Mouse (Mus musculus): ENCODE results near the gene Rnaseh2c.

Rnaseh2c gene

DNA sequence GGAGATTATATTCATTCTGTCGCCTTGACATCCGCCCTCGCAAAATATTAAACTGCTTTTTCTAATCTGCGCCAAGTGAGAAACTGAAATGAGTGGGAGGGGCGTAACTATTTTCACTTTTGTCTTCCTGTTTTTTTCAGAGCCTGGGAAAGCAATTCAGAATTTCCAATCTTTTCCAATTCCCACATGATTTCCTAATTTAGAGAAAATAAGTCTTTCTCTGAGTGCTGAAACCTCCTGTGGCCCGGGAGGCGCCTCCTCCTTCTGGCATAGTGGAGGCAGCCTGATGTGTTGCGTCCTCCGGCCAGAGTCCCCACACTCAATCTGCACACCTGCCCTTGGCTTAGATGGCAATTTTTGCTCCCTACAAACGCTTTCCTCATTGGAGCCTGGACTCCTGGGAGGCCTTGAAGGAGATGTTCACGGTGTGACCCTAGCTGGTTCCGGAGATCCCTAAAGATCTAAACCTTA is 34.9 kb downstream of the Rnaseh2c start:
- peak in 1 of 2 experiments; percentile 44 for DNase-seq

DNA sequence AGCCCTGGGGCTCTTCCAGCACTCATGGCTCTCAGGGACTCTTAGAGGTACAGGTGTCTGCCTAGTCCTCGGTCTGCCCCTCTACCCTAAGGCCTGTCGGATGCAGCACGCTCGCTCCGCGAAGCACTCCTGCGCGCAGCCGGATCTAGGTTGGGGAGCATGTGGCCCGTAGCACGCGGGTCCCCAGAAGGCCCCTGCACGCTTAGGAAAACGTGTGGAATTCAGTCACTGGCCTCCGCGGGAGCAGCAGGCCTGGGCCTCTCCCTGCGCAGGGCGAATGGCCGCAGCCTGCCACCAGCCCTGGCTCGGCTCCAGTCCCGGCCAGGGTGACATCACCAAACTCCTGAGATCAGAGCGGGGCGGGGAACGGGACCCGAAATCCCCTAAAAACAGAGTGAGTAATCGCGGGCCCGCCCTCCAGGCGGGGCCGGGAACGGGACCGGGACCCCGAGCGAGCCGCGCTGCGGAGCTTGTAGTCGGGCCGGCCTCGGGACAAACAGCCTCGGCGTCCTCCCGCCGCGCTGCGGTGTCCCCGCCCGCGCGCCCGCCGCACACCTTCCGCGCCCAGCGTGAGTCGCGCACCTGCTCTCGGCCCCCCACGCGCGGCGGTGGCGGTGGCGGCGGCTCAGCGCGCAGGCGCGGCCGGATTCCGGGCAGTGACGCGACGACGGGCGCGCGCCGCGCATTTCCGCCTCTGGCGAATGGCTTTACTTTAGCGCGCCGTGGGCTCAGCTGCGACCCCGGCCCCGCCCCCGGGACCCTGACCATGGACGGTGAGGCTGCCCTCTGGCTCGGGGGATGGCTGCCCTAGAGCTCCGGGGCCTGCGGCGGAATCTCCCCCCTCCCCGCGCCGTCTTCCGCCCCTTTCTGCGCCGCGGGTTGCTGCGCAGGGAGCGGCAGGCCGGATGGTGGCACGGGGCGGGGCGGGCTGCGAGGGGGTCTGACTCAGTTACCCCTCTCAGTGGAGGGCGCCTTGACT is 35.7 kb downstream of the Rnaseh2c start, which contains the start of gene Rela:
Gene Rela, plus strand, starts transcription at position 415 of the 979 bp plus-strand sequence.
- peak; percentile 81 to 92 for DNase-seq

DNA sequence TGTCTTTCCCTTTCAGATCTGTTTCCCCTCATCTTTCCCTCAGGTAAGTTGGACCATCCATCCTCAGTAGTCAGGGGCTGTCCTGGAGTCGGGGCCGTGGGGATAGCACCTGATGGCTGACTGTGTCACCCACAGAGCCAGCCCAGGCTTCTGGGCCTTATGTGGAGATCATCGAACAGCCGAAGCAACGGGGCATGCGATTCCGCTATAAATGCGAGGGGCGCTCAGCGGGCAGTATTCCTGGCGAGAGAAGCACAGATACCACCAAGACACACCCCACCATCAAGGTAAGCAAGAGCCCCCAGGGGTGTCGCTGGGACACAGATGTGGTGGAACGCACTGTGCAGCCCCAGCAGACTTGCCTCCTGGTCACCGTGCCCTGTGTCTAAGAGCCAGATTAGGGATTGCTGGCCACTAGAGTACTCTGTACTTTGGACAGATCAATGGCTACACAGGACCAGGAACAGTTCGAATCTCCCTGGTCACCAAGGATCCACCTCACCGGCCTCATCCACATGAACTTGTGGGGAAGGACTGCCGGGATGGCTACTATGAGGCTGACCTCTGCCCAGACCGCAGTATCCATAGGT is 36.8 kb downstream of the Rnaseh2c start:
- DNase-seq = no peak

DNA sequence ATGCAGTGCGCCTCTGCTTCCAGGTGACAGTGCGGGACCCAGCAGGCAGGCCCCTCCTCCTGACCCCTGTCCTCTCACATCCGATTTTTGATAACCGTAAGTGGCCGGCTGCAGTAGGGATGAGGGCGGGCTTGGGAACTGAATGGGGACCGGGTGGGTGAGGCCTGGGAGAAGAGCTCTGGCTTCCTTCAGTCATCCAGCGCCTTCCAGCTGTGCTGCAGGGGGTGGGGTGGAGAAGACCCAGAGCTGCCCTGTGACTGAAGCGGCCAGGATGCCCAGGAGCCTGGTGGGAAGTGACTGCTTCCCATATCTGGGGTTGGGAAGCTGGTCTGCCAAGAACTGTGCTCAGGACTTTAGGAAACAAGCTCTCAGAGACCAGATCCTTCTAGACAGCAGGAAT is 38.7 kb downstream of the Rnaseh2c start:
- DNase-seq = no peak

DNA sequence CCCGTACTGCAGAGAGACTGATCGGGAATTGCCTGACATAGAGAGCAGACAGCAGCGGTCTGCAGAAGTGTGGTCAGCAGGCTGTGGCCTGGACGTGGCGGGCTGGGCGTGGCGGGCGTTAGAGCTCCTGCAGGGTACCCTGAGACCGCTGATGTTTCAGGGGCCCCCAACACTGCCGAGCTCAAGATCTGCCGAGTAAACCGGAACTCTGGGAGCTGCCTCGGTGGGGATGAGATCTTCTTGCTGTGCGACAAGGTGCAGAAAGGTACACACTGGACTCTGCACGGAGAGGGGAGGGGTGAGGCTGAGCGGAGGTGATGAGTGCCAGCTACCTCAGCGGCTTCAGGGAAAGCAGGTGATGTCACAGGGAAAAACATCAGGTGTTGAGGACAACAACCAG is 39.3 kb downstream of the Rnaseh2c start:
- DNase-seq = no peak

DNA sequence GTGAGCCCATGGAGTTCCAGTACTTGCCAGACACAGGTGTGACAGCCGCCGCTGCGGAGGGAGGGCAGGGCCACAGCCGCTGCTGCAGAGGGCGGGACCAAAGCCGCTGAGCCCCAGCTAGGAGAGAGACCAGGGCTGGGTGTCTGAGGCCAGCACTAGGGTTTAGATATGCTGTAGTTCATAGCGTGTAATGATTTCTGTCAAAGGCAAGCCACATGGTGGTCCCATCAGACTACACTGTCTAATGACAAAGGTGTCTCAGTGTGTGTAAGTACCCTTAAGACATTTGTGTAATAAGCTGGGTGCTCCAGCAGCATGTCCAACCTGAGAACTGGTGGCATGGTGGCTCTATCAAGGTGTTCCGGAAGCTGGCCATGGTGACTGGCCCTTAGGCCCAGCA is 40.0 kb downstream of the Rnaseh2c start:
- DNase-seq = no peak

DNA sequence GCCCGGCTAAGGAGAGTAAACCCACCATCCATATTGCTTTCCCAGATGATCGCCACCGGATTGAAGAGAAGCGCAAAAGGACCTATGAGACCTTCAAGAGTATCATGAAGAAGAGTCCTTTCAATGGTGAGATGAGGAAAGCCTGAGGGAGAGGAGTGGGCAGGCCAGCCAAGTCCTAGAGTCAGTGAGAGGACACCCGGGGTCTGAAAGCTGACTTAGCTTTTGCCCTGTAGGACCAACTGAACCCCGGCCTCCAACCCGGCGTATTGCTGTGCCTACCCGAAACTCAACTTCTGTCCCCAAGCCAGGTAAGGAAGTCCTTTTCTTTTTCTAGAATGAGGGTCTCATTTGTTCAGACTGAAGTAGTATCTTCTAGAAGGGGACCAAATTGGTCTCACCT is 43.6 kb downstream of the Rnaseh2c start:
- no peak for DNase-seq

DNA sequence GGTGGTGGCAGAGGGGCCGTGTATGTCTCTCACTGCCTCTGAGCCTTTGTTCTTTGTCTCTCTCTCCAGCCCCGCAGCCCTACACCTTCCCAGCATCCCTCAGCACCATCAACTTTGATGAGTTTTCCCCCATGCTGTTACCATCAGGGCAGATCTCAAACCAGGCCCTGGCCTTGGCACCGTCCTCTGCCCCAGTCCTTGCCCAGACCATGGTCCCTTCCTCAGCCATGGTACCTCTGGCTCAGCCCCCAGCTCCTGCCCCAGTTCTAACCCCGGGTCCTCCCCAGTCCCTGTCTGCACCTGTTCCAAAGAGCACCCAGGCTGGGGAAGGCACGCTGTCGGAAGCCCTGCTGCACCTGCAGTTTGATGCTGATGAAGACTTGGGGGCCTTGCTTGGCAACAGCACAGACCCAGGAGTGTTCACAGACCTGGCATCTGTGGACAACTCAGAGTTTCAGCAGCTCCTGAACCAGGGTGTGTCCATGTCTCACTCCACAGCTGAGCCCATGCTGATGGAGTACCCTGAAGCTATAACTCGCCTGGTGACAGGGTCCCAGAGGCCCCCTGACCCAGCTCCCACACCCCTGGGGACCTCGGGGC is 45.2 kb downstream of the Rnaseh2c start:
- DNase-seq = no peak

DNA sequence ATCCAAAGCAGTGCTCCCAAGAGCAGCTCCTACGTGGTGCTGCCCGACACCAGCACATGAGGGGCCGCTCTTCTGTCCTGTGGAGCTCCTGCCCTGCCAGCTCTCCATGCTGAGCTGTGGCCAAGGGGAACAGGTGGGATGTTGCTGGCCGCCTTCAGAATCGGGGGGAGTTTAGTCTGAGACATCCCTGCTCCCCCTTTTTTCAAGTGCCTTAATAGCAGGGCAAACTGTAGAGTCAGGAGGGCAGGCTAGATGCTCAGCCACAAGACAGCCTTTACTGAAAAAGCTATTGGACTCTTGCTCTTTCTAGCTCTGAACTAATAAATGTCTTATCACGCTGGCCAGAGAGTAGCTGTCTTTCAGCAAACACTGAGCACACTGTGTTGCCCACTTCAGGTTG is 46.1 kb downstream of the Rnaseh2c start:
- no peak for DNase-seq

DNA sequence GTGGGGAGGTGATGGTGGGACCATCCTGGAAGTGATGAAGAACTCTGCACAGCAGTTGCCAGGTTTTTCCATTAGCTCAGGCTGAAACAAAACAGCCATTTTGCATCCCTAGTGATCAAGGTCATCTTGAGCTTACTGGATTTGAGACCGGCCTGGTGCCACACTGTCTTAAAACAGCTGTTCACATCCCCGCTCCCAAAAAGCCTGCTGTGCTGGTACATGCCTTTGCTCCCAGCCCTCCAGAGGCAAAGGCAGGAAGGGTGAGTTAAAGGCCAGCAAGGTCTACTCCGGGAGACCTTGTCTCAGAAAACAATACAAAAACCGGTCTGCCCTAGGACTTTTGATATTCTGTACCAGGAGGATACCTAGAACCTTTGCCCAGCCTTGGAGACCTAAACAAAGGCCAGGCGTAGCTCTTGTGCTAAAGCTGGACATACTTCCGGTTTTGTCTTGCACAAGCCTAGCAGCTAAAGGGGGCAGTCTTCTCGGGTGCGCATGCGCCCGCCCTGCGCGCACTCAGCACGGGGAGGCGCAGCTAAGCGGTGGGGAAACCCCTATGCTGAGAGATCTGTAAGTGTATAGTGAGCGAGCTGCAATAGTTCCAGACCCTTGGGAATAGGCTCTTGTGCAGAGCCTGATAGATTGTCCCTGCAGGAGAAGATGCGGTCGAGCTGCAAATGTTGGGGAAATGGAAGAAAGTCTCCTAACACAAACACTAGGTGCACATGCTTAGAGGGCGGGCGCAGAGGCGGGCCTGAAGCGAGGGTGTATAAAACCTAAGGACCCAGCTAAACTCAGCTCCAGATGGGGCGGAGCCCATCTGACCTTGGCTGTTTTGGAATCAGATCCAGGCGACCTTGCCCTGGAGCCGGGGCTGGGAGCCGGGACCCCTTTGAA is 47.0 kb downstream of the Rnaseh2c start:
- peak; percentile 78 to 81 for DNase-seq

DNA sequence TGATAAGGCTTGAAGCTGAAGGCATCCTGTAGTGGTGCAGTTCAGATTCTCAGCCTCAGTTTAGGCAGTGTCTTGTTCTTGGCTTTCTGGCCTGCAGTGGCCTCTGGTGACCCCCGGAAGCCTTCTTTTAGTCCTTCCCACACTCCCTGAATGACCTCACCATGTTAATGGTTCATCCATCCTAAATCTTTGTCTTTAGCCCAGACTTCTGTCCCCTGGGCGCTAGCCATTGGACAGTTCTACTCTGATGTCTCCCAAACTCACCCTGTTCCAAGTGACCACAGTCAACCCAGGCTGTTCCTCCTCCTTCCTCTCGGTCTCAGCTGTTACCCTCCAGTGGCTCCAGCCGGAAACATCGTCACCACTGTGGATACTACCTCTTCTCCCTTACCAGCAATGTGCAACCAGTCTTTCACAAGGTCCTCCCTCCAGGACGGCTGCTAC is 47.6 kb downstream of the Rnaseh2c start:
- no peak for DNase-seq

DNA sequence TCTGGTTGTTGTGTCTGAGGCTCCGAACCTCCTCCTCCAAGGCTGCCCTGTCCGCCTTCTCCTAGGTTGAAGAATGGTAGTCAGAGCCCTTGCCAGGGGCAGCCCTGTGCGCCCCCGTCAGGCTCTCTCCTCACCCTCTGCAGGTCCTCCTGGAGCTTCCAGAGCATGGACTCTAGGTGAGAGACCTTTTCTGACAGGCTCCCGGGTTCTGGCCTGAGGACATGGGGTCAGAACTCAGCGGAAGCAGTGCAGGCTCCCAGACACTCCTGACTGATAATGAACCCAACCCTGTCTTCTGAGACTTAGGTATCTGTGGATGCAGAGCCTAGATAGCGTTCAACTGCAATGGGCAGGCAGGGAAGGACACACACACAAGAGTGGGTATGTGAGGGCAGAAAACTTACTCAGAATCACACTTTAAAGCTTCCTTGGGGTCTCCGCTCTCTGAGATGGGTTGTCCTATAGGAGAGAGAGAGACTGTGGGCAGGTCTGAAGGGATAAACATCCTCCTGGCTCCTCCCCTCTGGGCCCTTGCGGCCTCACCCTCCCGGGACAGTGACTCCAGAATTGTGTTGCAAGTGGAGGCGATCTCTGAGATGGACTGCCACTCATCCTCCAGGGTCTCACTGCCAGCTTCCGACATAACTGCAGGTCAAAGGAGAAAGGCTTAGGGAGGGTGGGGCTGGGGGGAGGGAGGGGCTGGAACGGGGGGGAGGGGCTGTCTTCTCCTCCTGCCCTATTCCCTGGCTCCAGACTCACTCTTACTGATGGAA is 50.0 kb downstream of the Rnaseh2c start:
- no peak for DNase-seq

DNA sequence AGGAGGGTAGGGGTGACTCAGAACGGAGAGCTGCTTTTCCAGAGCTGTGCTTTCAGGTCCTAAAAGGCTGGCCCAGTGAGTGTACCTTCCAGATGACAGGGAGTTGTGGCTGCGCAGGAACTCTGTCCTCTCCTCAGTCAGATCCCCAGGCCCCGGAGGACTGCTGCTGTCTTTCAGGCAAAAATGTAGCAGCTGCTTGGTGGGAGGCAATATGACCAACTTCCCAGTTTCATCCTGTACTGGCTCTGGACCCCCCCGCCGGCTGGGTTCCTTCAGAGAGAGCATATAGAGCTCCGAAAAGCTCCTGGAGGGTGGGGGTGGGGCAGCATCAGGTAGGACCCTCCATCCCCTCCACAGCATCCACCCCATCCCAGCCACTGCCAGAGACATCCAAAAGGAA is 50.9 kb downstream of the Rnaseh2c start:
- DNase-seq = no peak

DNA sequence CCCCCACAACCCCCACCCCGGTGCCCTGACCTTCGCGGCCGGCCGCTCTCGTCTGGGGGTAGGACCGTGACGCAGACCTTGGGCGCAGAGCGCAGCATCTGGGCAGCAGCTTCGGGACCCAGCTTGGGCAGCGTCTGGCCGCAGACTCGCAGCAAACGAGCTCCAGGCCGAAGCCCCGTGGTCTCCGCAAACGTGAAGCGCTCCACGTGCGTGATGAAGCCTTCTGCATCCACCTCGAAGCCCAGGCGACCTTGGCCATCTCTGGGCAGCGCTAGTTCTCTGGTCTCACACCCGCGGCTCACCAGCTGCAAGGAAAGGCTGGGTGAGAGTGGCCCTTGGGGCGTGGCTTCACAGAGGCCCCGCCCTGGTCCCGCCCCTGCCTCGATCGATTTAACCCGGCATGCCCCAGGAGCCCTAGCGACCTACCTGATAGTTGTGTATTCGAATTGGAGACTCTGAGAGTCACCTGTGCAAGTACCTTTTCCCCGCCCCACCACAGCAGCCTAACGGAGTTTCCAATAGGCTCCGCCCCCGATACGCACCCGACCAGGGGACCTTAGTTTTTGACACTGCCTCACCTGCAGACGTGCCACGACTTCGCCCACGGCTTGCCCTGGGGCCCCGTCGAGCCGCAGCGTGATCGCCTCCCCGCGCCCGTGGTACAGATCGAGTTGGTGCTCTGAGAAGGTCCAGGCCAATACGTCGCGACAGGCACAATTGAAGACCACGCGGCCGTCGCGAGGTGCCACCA is 52.5 kb downstream of the Rnaseh2c start:
- no peak for DNase-seq

DNA sequence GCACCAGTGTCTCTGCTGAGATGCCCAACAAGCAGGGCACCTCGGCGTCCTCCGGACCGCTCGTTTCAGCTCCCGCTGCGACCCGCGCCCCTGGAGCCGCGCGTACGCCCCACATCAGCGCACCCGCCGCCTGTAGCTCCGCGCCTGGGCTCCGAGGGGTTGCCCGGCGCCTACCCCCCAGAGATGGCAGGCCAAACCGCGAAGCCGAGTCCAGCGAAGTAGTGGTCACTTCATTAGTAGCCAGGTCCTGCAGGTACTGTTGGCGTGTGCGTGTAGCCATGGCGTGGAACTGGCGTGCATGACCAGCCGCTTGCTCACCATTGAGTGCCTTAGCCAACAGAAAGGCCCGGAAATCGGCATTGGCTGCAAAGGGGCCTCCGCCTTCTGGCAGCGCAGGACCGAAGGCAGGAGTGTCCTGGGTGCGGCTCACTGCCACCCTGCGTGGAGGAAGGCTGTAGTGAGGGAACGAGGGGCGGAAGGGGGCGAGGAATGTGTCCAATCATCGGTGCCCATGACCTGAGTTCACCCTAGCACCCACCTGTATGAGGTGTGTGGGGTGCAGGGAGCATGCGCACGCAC is 53.1 kb downstream of the Rnaseh2c start:
- DNase-seq = no peak
